Mouse (Mus musculus) v-Abl transformed pro-B cells (cell line): Measurements from ENCODE around the gene Olfr666.
"Not testable (repeated sequence)": the region's sequence is repeated elsewhere in the genome, so short reads cannot be mapped to it uniquely, and the experiment has no call there.

ENCODE experiments used
- in situ Hi-C, 2 experiments: fragments of 400-800 bp; cut with MboI; formaldehyde crosslinking; loops; one replicate each; pipeline ENCODE4 v1.15.1; 2025; ENCODE audit not compliant: unreplicated experiment in 2 of 2

The Olfr666 gene

GRCm38 (mm10) chr7:104895852-104896251, at the start of gene Olfr666:
Gene Olfr666 (minus strand): TSS chr7:104895952.
- in situ Hi-C loops: no loop called here

GRCm38 (mm10) chr7:104933940-104934339, 38.2 kb upstream of the Olfr666 start, which contains the start of gene Olfr669:
Gene Olfr669 (plus strand): TSS chr7:104934240.
- in situ Hi-C loops: no loop called here

DNA sequence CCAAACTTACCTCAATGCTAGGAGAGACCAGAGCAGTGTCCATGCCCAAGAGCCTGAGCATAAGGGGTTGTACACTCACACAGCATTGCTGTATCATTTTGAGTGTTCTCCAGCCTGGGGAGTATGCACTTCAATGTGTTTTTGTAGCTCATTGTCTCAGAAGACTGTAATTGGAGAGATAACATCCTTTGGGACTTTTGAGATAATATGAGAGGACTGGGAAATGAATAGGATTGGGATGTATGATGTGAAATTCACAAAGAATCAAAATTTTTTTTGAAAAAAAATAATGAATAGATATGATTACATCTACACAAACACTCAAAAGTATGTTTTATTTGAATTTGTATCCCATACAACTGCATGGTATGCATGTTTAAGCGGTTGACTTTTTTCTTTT, 32.2 kb upstream of the Olfr666 start, which contains the start of gene Olfr668:
Gene Olfr668 (minus strand): TSS at position 101 of the 400 bp plus-strand sequence.
- in situ Hi-C loops: no loop called here

DNA sequence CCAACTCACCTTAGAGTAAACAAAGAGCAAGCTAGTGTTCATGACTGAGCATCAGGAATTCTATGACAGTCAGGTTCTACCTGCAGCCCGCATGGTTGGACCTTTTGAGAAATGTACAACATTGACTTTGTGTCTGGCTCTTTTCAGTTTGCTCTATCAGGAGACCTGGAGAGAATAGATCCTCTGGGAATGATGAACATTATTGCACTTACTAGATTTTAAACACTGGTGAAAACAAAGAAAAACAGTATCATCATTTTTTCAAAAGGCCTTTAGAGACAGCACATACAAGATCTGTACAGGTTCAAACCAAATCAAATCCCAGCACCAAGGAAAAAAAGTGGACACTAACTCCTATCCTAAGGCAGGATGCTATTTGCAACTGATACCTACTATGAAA, 25.6 kb upstream of the Olfr666 start, which contains the start of gene Olfr667:
Gene Olfr667 (minus strand): TSS at position 101 of the 400 bp plus-strand sequence.
- in situ Hi-C loops: no loop called here

GRCm38 (mm10) chr7:104877731-104878130, 18.0 kb downstream of the Olfr666 start, which contains the start of gene Olfr665:
Gene Olfr665 (plus strand): TSS chr7:104878031.
- in situ Hi-C loops: no loop called here

GRCm38 (mm10) chr7:104861381-104861780, 34.4 kb downstream of the Olfr666 start:
- in situ Hi-C loops: no loop called here

DNA sequence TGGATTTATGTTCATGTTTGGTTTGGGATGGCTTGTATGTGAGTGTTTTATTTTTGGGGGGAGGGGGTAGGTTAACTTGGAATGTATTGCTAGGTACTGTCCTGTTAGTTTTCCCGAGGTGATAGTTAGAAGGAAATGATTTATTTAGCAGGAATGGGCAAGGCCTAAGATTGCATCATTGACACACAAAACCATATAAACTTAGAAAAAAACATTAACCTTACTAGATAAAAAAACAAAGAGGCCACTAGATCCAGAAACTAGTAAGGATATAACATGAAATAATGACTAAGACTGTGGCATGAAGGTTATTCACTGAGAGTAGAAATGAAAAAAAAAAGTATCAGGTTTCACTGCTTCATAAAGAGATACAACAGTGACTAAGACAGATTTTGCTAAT, 38.1 kb downstream of the Olfr666 start:
- in situ Hi-C loops: no loop called here

DNA sequence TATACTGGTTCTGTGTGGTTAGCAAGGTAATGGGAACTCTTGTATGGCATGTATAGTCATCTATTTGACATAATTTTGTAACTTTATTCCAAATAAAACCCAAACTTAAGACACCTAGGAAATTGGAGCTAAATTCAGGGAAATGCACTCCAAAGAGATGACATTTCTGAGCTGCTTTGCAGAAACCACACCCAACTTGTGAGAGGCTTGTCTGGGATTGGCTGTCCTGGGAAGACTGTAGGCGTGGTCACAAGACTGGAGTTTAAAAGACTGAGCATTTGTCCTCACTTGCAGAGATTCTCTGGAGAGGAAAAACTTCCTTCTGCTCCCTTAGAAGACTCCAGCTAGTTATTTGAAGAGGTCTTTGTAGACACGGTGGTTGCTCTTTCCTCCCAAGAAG, 39.0 kb downstream of the Olfr666 start, which contains the start of gene Usp17la:
Gene Usp17la (plus strand): TSS at position 301 of the 400 bp plus-strand sequence.
- in situ Hi-C loops: not testable (repeated sequence)

GRCm38 (mm10) chr7:104855248-104855750, 40.5 kb downstream of the Olfr666 start:
- in situ Hi-C loops: no loop called here

- in situ Hi-C loops: not testable (repeated sequence)
These were observed 44.2 kb downstream of the Olfr666 start for GRCm38 (mm10) chr7:104851546-104851945.

DNA sequence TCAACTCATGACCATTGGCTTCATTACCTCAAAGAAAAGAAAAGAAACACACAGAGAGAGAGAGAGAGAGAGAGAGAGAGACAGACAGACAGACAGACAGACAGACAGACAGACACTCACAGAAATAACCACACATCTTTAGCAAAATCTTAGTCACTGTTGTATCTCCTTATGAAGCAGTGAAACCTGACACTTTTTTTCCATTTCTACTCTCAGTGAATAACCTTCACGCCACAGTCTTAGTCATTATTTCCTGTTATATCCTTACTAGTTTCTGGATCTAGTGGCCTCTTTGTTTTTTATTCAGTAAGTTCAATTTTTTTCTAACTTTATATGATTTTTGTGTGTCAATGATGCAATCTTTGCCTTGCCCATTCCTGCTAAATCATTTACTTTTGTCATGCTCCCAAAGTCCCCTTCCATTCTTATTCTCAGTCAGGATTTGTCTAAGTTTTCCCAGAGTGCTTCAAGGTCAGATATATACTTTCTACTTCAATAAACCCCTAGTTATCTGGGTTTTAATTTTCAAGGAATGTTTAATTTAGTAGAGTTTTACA, 51.9 kb downstream of the Olfr666 start:
- in situ Hi-C loops: no loop called here

DNA sequence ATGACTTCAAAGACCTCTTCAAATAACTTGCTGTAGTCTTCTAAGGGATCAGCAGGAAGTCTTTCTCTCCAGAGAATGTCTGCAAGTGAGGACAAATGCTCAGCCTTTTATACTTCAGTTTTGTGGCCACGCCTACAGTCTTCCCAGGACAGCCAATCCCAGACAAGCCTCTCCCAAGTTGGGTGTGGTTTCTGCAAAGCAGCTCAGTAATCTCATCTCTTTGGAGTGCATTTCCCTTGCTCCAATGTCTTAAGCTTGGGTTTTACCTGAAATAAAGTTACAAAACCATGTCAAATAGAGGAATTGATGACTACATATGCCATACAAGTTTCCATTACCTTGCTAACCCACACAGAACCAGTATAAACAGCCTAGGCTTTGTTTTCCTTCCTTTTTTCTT, 53.2 kb downstream of the Olfr666 start, which contains the start of gene Usp17lb:
Gene Usp17lb (minus strand): TSS at position 101 of the 400 bp plus-strand sequence.
- in situ Hi-C loops: no loop called here
